Mouse (Mus musculus) cortical plate, adult 2 months (tissue): ENCODE results near the gene Cadps2.

ENCODE experiments used
- CTCF ChIP-seq: fragments of 200-500 bp; IDR thresholded peaks from 2 replicates; pipeline ENCODE4 v1.5.1; 2011; ENCODE audit warnings: mild to moderate bottlenecking, control low read depth, low read length; ENCODE audit not compliant: insufficient read depth; ENCODE audit errors: extremely low read depth
- POLR2A ChIP-seq: fragments of 200-500 bp; IDR thresholded peaks from 2 replicates; pipeline ENCODE4 v1.6.1; 2011; ENCODE audit warnings: mild to moderate bottlenecking, low read length, control low read depth; ENCODE audit not compliant: insufficient read depth; ENCODE audit errors: extremely low read depth

GRCm38 (mm10) chr6:23489046-23489445 lies 350.2 kb downstream of the Cadps2 start:
- TF ChIP-seq POLR2A (no peak), CTCF (no peak)
